Mouse (Mus musculus): ENCODE results near the gene Uts2b. TPM values are rescaled to one million over a fixed set of nuclear protein-coding genes. Genes with fewer than 3 reads are reported as not detected.

Gene Uts2b
- not detected in 2 replicates for polyA plus RNA-seq (2015; fragmentation: Nextera tagmentation; extraction: Ambion mirVana)

GRCm38 (mm10) chr16:27370191-27370590 lies at the start of gene Uts2b:
Gene Uts2b, minus strand, starts transcription at chr16:27370239.
- Histone ChIP-seq H3K4me2 (ENCODE audit: low read depth, low read length) (no peak within 1 kb of the TSS), H3K27ac (ENCODE audit: low read length) (no peak within 1 kb of the TSS), H3K4me3 (ENCODE audit: low read depth, low read length) (no peak within 1 kb of the TSS), H3K9ac (ENCODE audit: low read depth, low read length) (no peak within 1 kb of the TSS), H3K36me3 (ENCODE audit: control insufficient read depth, insufficient read depth) (no peaks in the 10 kb centered on the region), H3K9me3 (replicated peaks; ENCODE audit: control insufficient read depth, low read length) (no peaks in the 10 kb centered on the region), H3K4me1 (ENCODE audit: control insufficient read depth, low read depth, low read length) (no peaks in the 10 kb centered on the region), H3K27me3 (ENCODE audit: control insufficient read depth, insufficient read depth, low read depth, low read length) (no peaks in the 10 kb centered on the region)
- WGBS (ENCODE audit: insufficient replicate concordance), result 66% methylated on average over 8 of the region's 8 CpGs
- no peak for ATAC-seq (ENCODE audit: low read depth)

GRCm38 (mm10) chr16:27417632-27418031 lies 47.6 kb upstream of the Uts2b start:
- peaks cover 22% of the 10 kb centered on the region for H3K36me3 ChIP-seq (ENCODE audit: control insufficient read depth, insufficient read depth)

GRCm38 (mm10) chr16:27416937-27417584 lies 47.0 kb upstream of the Uts2b start:
- H3K4me2 ChIP-seq (ENCODE audit: low read depth, low read length), result no peak overlapping the region
- no peaks in the 10 kb centered on the region for H3K27me3 ChIP-seq (ENCODE audit: control insufficient read depth, insufficient read depth, low read depth, low read length)
- 58% methylated on average over 6 of the region's 6 CpGs for WGBS (ENCODE audit: insufficient replicate concordance)
- H3K36me3 ChIP-seq (ENCODE audit: control insufficient read depth, insufficient read depth), result peaks cover 16% of the 10 kb centered on the region
- no peak for ATAC-seq (ENCODE audit: low read depth)
- H3K4me3 ChIP-seq (ENCODE audit: low read depth, low read length), result no peak overlapping the region
- no peak overlapping the region for H3K27ac ChIP-seq (ENCODE audit: low read length)
- H3K9ac ChIP-seq (ENCODE audit: low read depth, low read length), result no peak overlapping the region
- no peaks in the 10 kb centered on the region for H3K4me1 ChIP-seq (ENCODE audit: control insufficient read depth, low read depth, low read length)
- H3K9me3 ChIP-seq (replicated peaks; ENCODE audit: control insufficient read depth, low read length), result no peaks in the 10 kb centered on the region

More at GRCm38 (mm10) chr16:27417632-27418031, 47.6 kb upstream of the Uts2b start:
- H3K27ac ChIP-seq (ENCODE audit: low read length), result no peak overlapping the region
- WGBS (ENCODE audit: insufficient replicate concordance), result 38% methylated on average over 3 of the region's 3 CpGs
- H3K4me2 ChIP-seq (ENCODE audit: low read depth, low read length), result no peak overlapping the region
- H3K4me1 ChIP-seq (ENCODE audit: control insufficient read depth, low read depth, low read length), result no peaks in the 10 kb centered on the region
- H3K27me3 ChIP-seq (ENCODE audit: control insufficient read depth, insufficient read depth, low read depth, low read length), result no peaks in the 10 kb centered on the region
- no peak overlapping the region for H3K9ac ChIP-seq (ENCODE audit: low read depth, low read length)
- H3K9me3 ChIP-seq (replicated peaks; ENCODE audit: control insufficient read depth, low read length), result no peaks in the 10 kb centered on the region
- no peak overlapping the region for H3K4me3 ChIP-seq (ENCODE audit: low read depth, low read length)
- ATAC-seq (ENCODE audit: low read depth), result no peak

GRCm38 (mm10) chr16:27404107-27404506 lies 34.1 kb upstream of the Uts2b start:
- ATAC-seq (ENCODE audit: low read depth), result no peak

GRCm38 (mm10) chr16:27401579-27401978 lies 31.5 kb upstream of the Uts2b start:
- no peaks in the 10 kb centered on the region for H3K4me1 ChIP-seq (ENCODE audit: control insufficient read depth, low read depth, low read length)
- no peak overlapping the region for H3K4me2 ChIP-seq (ENCODE audit: low read depth, low read length)
- no peak for ATAC-seq (ENCODE audit: low read depth)
- no peak overlapping the region for H3K27ac ChIP-seq (ENCODE audit: low read length)
- H3K36me3 ChIP-seq (ENCODE audit: control insufficient read depth, insufficient read depth), result no peaks in the 10 kb centered on the region; the same call in 1 of the 2 replicates
- no peaks in the 10 kb centered on the region for H3K27me3 ChIP-seq (ENCODE audit: control insufficient read depth, insufficient read depth, low read depth, low read length)
- no peak overlapping the region for H3K9ac ChIP-seq (ENCODE audit: low read depth, low read length)
- H3K9me3 ChIP-seq (replicated peaks; ENCODE audit: control insufficient read depth, low read length), result no peaks in the 10 kb centered on the region
- H3K4me3 ChIP-seq (ENCODE audit: low read depth, low read length), result no peak overlapping the region
- WGBS (ENCODE audit: insufficient replicate concordance), result 61% methylated on average over 2 of the region's 2 CpGs

More at GRCm38 (mm10) chr16:27404107-27404506, 34.1 kb upstream of the Uts2b start:
- H3K9ac ChIP-seq (ENCODE audit: low read depth, low read length), result no peak overlapping the region
- no peaks in the 10 kb centered on the region for H3K4me1 ChIP-seq (ENCODE audit: control insufficient read depth, low read depth, low read length)
- H3K9me3 ChIP-seq (replicated peaks; ENCODE audit: control insufficient read depth, low read length), result no peaks in the 10 kb centered on the region
- no peak overlapping the region for H3K27ac ChIP-seq (ENCODE audit: low read length)
- no peaks in the 10 kb centered on the region for H3K27me3 ChIP-seq (ENCODE audit: control insufficient read depth, insufficient read depth, low read depth, low read length)
- no peak overlapping the region for H3K4me3 ChIP-seq (ENCODE audit: low read depth, low read length)
- H3K36me3 ChIP-seq (ENCODE audit: control insufficient read depth, insufficient read depth), result peaks cover 3% of the 10 kb centered on the region
- H3K4me2 ChIP-seq (ENCODE audit: low read depth, low read length), result no peak overlapping the region

- H3K9me3 ChIP-seq (replicated peaks; ENCODE audit: control insufficient read depth, low read length), result no peaks in the 10 kb centered on the region
- WGBS (ENCODE audit: insufficient replicate concordance), result 68% methylated on average over 6 of the region's 6 CpGs
- H3K4me3 ChIP-seq (ENCODE audit: low read depth, low read length), result no peak overlapping the region
- ATAC-seq (ENCODE audit: low read depth), result no peak
- H3K4me1 ChIP-seq (ENCODE audit: control insufficient read depth, low read depth, low read length), result no peaks in the 10 kb centered on the region; the same call in 1 of the 2 replicates
- H3K9ac ChIP-seq (ENCODE audit: low read depth, low read length), result no peak overlapping the region
- no peaks in the 10 kb centered on the region for H3K27me3 ChIP-seq (ENCODE audit: control insufficient read depth, insufficient read depth, low read depth, low read length)
- H3K27ac ChIP-seq (ENCODE audit: low read length), result no peak overlapping the region
- H3K4me2 ChIP-seq (ENCODE audit: low read depth, low read length), result no peak overlapping the region
- H3K36me3 ChIP-seq (ENCODE audit: control insufficient read depth, insufficient read depth), result no peaks in the 10 kb centered on the region; the same call in 1 of the 2 replicates
Observed at GRCm38 (mm10) chr16:27399719-27400253, 29.7 kb upstream of the Uts2b start.

GRCm38 (mm10) chr16:27399026-27399718 lies 29.1 kb upstream of the Uts2b start:
- H3K36me3 ChIP-seq (ENCODE audit: control insufficient read depth, insufficient read depth), result no peaks in the 10 kb centered on the region; the same call in 1 of the 2 replicates
- H3K4me3 ChIP-seq (ENCODE audit: low read depth, low read length), result no peak overlapping the region
- no peaks in the 10 kb centered on the region for H3K27me3 ChIP-seq (ENCODE audit: control insufficient read depth, insufficient read depth, low read depth, low read length)
- no peak overlapping the region for H3K27ac ChIP-seq (ENCODE audit: low read length)
- no peak for ATAC-seq (ENCODE audit: low read depth)
- WGBS (ENCODE audit: insufficient replicate concordance), result 69% methylated on average over 3 of the region's 3 CpGs
- H3K4me2 ChIP-seq (ENCODE audit: low read depth, low read length), result no peak overlapping the region
- H3K9ac ChIP-seq (ENCODE audit: low read depth, low read length), result no peak overlapping the region
- no peaks in the 10 kb centered on the region for H3K9me3 ChIP-seq (replicated peaks; ENCODE audit: control insufficient read depth, low read length)
- H3K4me1 ChIP-seq (ENCODE audit: control insufficient read depth, low read depth, low read length), result no peaks in the 10 kb centered on the region; the same call in 1 of the 2 replicates

GRCm38 (mm10) chr16:27396951-27397350 lies 26.9 kb upstream of the Uts2b start:
- Histone ChIP-seq H3K27ac (ENCODE audit: low read length) (no peak overlapping the region), H3K4me2 (ENCODE audit: low read depth, low read length) (no peak overlapping the region), H3K9me3 (replicated peaks; ENCODE audit: control insufficient read depth, low read length) (no peaks in the 10 kb centered on the region), H3K4me3 (ENCODE audit: low read depth, low read length) (no peak overlapping the region), H3K27me3 (ENCODE audit: control insufficient read depth, insufficient read depth, low read depth, low read length) (no peaks in the 10 kb centered on the region), H3K36me3 (ENCODE audit: control insufficient read depth, insufficient read depth) (no peaks in the 10 kb centered on the region; the same call in 1 of the 2 replicates), H3K4me1 (ENCODE audit: control insufficient read depth, low read depth, low read length) (no peaks in the 10 kb centered on the region; the same call in 1 of the 2 replicates), H3K9ac (ENCODE audit: low read depth, low read length) (no peak overlapping the region)
- WGBS (ENCODE audit: insufficient replicate concordance), result 86% methylated on average over 1 of the region's 1 CpGs
- ATAC-seq (ENCODE audit: low read depth), result no peak

Data from liver, embryonic 16.5 days (tissue).